Mouse (Mus musculus) midbrain, embryonic 11.5 days (tissue): ENCODE measurements around the gene Plbd2. TPM values are rescaled to one million over a fixed set of nuclear protein-coding genes. Genes with fewer than 3 reads are reported as not detected.

ENCODE experiments used
- polyA plus RNA-seq: library from polyadenylated mRNA; unstranded; fragments of >200 nt; fragmentation: Nextera tagmentation; extraction: Ambion mirVana; gene quantifications from 2 replicates; pipeline ENCODE4 v1.2.1, GENCODE M21; 2014

Plbd2 gene
- polyA plus RNA-seq, 1 experiment from 2014 or later, result 21.9 TPM

Other genes with a start within 250 kb of the Plbd2 start
- 21.5 and 22.0 TPM in 2 replicates for gene Lhx5, start 71.9 kb downstream of the Plbd2 start, polyA plus RNA-seq
- 4.2 TPM in 2 replicates for gene Sdsl, start 30.8 kb downstream of the Plbd2 start, polyA plus RNA-seq
- not detected in 2 replicates for gene Sds, start 27.1 kb downstream of the Plbd2 start, polyA plus RNA-seq
- 1.3 and 1.8 TPM in 2 replicates for gene Slc8b1, start 7.5 kb upstream of the Plbd2 start, polyA plus RNA-seq
- gene Tpcn1, start 85.0 kb upstream of the Plbd2 start, polyA plus RNA-seq, result 8.6 and 10.8 TPM in 2 replicates
- gene Iqcd, start 85.4 kb upstream of the Plbd2 start, polyA plus RNA-seq, result 0.25 and 0.51 TPM in 2 replicates
- 7.9 and 8.9 TPM in 2 replicates for gene Rita1, start 109.0 kb upstream of the Plbd2 start, polyA plus RNA-seq
- 26.4 and 32.2 TPM in 2 replicates for gene Ddx54, start 109.1 kb upstream of the Plbd2 start, polyA plus RNA-seq
- not detected in 2 replicates for gene Cfap73, start 130.6 kb upstream of the Plbd2 start, polyA plus RNA-seq
- 0.14 TPM in 1 of 2 replicates, not detected in the other for gene Rasal1, start 145.2 kb upstream of the Plbd2 start, polyA plus RNA-seq
- gene Dtx1, start 208.3 kb upstream of the Plbd2 start, polyA plus RNA-seq, result 5.1 and 5.2 TPM in 2 replicates
- 0.05 and 0.33 TPM in 2 replicates for gene Oas2, start 246.2 kb upstream of the Plbd2 start, polyA plus RNA-seq